Mouse (Mus musculus) A20 (cell line): ENCODE data around the gene Garnl3.
"Not testable (repeated sequence)": the region's sequence is repeated elsewhere in the genome, so short reads cannot be mapped to it uniquely, and the experiment has no call there.

Experiments used
- DNase-seq: peaks from one replicate; pipeline ENCODE4 v3.0.0-alpha.2; 2011; ENCODE audit warnings: low read depth, low spot score

Gene Garnl3

DNA sequence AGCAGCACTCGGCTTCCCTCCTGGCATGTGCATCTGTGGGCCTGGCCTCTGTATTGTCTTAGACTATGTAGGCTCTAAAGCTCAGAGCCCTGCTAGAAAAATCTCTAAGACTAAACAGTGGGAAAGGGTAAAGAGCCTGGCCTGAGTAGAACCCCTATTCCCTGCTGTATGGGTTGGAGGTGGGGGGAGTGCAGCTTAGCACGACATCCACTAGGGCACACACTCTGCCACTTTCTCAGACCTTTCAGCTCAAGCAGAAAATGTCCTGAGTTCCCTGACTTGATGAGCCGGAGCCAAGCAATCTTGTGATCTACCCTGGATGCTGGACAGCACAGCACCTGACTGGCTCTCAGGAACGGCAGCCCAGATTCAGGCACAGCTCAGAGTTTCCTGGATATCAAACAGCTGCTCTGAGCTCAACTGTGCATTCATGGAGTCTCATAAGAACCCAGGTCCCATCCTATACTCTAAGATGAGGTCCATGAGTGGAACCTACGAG is 24.9 kb upstream of the Garnl3 start:
- DNase-seq, result no peak

GRCm38 (mm10) chr2:33154751-33155372 is 23.4 kb upstream of the Garnl3 start:
- peak; percentile 64 for DNase-seq

DNA sequence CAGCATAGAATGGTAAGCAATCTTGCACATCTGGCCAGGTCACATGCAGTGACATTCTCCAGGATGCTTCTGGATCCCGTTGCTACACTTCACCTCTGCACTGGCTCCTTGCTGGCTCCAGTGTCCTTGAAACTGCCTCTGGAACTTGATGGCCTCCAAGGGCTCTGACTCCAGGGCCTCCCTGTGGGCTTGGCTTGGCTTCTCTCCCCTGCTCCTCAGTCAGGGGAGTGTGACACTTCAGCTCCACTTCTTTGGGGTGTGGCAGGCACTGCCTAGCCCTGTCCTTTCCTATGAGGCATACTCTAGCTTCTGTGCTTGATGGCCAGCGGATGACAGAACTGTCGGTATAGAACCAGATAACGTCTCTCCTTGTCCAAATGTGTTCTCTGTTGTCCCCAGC is 15.5 kb upstream of the Garnl3 start:
- no peak for DNase-seq

GRCm38 (mm10) chr2:33143292-33143691 is 11.8 kb upstream of the Garnl3 start:
- no peak for DNase-seq

DNA sequence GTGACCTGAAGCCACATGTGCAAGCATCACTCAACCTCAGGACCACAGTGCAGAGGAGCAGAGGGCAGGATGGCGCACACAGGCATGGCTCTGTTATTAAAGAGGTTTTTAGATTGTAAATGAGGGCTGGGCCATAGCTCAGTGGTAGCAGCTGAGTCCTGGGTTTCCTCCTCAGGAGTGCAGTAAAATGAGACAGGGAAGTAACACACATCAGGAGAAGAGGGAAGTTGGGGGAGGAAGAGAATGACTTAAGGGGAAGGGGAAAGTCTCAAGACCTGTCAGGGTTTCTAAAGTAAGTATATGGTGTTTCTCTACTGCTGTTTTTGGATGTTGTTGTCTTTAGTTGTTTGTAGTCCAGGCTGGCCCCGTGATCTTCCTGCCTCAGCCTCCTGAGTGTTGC is 7.0 kb upstream of the Garnl3 start:
- DNase-seq, result no peak

GRCm38 (mm10) chr2:33137731-33138130 is 6.3 kb upstream of the Garnl3 start:
- no peak for DNase-seq

- no peak for DNase-seq
These were observed 5.8 kb upstream of the Garnl3 start for GRCm38 (mm10) chr2:33137244-33137643.

GRCm38 (mm10) chr2:33136366-33136765 is 4.9 kb upstream of the Garnl3 start:
- DNase-seq, result no peak

DNA sequence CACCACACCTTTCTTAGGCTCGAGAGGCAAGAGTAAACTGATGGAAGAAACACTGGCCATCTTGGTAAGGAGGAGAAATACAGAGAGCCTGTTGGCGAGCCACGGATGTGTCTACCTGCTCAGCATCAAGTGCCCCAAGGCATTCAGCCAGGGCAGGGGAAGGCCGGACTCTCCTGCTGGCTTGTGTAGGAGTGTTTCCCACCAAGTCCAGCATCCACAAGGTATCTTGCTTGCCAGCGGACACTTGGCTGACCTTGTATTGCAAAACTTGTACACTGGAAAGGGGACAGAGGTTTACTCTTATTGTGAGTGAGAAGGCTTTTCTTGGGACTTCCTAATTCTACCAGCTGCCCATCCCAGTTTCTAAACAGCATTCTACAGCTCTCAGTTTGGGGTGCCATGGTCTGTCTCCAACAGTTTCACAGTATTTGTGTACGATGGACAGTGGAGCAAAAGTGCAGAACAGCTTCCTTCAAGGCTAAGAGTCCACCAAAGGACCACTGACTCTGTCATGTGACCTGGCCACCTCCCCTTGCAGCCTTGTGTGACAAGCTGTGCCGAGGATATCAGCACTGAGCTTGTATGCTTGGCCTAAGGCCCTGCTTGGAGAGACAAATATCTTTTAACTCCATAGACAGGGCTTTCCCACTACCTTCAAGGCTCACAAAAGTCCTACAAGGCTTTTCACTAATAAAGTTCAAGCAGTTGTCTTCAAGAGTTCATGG is 3.5 kb upstream of the Garnl3 start:
- DNase-seq, result no peak

DNA sequence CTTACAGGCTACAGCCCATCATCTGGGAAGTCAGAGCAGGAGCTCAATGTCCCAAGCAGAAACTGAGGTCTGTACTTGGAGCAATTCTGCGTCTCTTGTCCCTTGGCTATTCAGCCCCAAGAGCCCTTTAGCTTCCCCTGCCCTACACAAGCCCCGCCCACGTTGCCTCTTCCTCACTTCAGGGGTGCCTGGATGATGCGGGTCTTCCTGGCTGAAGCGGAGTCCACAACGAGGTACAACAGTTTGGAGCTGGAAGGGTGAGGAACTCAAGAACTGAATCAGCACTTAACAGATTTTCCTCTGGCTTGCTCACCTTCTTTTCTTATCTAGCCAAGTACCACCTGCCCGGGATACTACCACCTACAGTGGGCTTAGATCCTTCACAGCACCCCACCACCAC is 852 bp upstream of the Garnl3 start:
- DNase-seq, result peak; percentile 3

GRCm38 (mm10) chr2:33130526-33131483 is 649 bp downstream of the Garnl3 start:
- peak; percentile 98 for DNase-seq

GRCm38 (mm10) chr2:33130141-33130525 is 1.3 kb downstream of the Garnl3 start:
- no peak for DNase-seq

DNA sequence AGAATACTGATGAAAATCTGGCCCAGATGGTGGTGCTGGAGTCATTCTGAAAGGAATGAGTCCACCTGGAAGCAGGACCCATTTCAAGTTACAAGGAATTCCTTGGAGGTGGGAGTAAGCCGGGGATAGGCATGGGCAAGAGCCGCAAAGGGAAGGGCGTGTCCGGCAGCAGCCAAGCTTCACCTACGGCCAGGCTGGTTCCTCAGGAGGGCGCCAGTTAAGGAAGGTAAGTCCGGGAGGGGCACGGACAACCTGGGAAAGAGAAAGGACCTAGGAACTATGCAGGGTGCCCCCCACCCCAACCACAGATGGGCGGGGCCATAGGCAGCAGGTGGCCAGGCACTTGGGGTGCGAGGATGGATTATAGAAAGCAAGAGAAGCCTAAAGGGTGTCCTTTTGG is 1.8 kb downstream of the Garnl3 start:
- DNase-seq, result no peak

DNA sequence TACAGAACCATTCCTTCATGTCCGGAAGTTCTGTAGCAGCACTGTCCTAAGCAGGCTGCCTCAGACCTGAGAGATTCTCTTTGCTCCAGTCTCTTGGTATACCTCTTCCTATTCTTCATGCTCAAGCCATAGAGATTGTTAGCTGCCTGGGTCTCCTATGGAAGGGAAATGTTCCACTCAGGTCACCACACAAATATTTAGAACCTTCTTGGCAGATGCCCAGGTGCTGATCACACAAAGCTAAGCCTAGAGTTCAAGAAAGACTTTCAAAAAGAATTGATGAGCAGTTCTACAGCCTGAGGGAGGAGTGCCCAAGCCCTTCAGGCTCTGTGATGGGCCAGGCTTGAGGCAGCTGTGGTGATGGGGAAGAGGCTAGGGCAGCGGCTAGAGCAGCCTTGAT is 2.4 kb downstream of the Garnl3 start:
- DNase-seq, result no peak

GRCm38 (mm10) chr2:33127271-33127670 is 4.2 kb downstream of the Garnl3 start:
- DNase-seq, result no peak

DNA sequence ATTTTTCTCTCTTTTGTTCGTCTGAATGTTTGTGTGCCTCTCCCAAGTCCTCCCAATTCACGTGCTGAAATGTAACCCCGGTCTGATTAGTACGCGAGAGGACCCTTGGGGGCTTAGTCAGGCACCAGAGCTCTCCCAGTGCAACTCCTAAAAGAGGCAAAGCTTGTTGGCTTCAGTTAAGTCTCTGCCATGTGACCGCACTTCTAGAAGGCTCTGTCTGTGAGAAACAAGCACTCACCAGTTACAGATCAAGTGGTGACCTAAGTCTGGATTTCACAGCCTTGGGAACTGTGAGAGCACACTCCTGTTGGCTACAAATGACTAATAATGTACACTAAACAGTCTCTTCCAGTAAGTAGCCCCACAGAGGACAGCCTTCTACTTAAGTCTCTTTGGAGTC is 8.6 kb downstream of the Garnl3 start:
- no peak for DNase-seq

- DNase-seq, result no peak
These were observed 30.9 kb downstream of the Garnl3 start for GRCm38 (mm10) chr2:33100536-33100935.

DNA sequence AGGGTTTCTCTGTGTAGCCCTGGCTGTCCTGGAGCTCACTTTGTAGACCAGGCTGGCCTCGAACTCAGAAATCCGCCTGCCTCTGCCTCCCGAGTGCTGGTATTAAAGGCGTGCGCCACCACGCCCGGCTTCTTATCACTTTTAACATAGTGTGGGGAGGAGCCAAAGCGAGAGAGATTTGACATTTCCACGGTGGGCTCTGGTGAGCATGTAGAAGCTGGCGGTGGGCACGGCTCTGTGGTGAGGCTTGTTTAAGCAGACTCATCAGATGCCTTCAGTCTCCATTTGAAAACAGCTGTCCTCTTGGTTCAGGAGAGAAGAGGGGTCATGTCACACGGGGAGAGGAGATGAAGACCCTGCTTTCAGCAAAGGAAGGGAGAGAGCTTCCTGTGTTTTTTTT is 34.1 kb downstream of the Garnl3 start:
- not testable (repeated sequence) for DNase-seq

DNA sequence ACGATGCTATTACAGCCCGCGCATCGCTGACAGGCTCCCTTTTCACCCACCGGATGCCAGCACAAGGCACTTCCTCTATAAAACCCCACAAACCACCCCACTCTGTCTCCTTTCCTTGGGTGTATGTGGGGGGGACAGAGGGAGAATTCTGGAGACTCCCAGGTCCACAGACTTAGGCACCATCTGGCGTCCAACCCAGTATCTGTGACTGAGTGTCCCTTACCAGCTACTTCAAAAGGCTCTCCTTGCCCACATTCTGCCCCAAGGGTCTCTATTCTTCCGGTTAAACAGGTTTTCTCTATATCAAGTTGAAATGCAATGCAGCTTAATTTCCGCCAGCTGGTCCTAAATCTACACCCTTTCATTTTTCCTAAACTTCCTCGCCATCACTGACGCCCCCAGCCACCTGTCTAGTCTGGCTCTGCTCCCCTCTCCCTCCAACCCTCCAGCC is 36.2 kb downstream of the Garnl3 start:
- DNase-seq, result no peak

DNA sequence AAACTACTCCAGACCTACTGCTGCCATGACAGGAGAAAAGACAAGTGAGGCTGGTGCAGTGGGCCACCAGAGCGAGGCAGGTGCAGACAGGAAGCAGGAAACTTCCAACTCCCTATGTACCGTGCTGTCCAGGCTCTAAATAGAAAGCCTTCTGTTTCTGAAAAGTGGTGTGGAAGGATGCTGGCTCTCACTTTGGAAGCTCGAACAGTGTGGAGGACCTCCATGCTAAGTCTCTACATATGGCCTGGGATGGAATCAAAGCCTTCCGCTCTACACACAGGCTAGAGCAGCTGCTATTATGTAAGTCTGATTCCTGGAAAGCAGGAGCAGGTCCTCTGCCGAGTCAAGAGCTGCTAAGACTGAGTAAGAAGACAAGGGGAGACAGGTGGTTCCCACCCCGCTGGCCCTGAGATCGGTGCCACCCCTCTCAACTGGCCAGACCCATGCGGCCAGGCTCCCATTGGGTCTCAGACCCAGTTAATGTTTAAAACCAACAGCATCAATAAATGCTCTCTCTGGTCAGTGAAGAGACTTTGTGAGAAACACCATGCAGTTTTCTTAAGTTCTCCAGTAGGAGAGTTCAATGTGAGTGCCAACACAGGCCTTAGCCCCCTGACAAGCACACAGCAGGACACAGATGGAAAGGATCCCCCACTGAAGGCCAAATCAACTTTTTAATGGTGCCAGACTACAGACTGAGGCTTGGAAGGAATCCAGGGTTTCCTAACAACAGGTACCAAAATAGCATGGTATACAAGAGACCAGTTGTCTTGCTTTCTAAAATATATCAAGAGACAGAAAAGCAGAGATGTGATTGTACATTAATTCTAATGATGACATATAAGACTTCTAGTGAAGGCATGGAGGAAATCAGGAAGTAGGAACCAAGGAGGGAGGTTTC is 40.6 kb downstream of the Garnl3 start:
- DNase-seq, result no peak

DNA sequence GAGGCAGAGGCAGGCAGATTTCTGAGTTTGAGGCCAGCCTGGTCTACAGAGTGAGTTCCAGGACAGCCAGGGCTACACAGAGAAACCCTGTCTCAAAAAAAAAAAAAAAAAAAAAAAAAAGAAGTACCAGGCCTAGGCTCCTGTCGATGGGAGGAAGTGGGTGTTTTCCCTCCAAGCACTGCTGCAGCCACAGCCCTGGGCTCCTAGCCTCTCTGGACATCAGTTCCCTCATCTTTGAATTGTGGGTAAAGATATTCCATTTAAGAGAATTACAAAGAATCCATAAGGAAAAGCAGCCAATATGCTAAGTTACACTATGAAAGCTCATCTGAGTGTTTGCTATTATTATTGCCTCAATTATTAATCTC is 41.4 kb downstream of the Garnl3 start:
- DNase-seq, result not testable (repeated sequence)
